Mouse (Mus musculus) ovary, adult 10 weeks (tissue): Measurements from ENCODE around the gene Fam131c. TPM values are rescaled to one million over a fixed set of nuclear protein-coding genes. Genes with fewer than 3 reads are reported as not detected.

Source experiments
- polyA plus RNA-seq: library from polyadenylated mRNA; stranded (reverse); fragments of 350-450 nt; fragmentation: Illumina TruSeq; extraction: RNeasy Lipid Tissue Mini Kit (QIAGEN cat#74804); gene quantifications from one replicate; pipeline ENCODE4 v1.2.3, GENCODE M21; 2014

The Fam131c gene
- polyA plus RNA-seq, result not detected

DNA sequence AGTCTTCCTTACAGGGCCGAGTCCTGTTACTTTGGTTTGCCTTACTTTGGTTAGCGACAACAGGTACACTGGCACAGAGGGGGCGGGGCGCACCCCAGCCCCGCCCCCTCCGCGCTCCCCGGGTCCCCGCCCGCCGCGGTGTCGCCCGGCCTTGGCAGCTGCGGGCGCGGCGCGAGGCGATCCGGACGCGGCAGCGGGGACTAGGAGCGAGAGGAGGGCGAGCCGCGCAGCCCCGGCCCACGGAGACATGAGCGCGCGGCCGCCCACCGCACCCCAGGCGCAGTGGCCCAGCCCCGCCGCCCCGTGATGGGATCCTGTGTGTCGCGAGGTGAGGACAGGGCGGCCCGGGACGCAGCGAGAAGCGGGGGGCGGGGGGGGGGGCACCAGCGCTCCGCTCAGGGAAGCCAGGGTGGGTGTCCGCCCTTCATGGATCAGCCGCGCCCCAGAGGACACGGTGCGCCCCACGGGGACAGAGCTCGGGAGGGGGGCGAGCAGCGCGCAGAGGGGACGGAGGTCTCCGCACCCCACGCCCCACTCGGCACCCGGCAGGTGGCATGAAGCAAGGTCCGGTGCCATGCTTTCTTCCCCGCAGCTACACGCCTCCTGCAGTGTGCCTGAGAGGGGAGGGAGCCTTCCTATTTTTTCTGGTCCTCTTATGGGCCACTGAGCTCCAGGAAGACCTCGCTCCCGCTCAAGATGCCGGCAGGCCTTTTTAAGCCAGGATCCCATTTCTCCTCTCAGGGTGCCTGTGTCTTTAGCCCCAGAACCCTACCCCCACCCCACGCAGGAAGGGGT lies at the start of gene Fam131c:
Gene Fam131c (plus strand): TSS at position 224 of the 795 bp plus-strand sequence.

DNA sequence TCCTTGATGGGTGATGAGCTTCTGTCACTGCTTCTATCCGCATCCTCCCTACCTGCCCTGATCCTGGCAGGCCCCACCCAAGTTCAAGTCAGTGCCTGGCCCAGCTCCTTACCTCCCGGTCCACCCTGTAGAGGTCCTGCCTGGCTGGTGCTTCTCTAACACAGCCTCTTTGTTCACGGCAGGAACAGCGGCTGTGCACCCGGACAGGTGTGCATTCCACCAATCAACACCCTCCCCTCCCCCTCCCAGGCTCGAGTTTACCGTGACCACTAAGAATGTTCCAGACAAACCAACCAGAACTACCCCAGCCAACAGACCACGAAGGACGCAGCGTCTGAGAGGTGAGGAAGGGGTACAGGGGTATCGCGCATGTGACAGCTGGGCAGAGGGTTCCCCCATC lies 30.5 kb downstream of the Fam131c start, which contains the start of gene Clcnka:
Gene Clcnka (minus strand): TSS at position 180 of the 400 bp plus-strand sequence.

DNA sequence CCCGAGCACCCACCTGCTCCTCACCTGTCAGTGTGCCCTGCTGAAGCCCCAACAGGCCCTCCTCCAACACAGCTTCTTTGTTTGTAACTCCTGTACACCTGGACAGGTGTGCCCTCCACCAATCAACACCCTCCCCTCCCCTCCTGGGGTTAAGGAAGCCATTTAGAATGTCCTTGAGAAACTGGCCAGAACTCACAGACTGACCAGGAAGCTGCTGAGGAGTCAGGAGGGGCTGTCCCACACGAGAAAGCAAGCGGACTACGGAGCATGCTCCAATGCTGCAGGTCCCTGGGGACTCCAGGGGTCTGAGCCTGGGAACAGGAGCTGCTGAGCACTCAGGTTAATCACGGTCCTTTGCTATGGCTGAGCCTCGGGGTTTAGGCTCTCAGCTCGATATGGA lies 47.9 kb downstream of the Fam131c start, which contains the start of gene Clcnkb:
Gene Clcnkb (minus strand): TSS at position 91 of the 400 bp plus-strand sequence.

DNA sequence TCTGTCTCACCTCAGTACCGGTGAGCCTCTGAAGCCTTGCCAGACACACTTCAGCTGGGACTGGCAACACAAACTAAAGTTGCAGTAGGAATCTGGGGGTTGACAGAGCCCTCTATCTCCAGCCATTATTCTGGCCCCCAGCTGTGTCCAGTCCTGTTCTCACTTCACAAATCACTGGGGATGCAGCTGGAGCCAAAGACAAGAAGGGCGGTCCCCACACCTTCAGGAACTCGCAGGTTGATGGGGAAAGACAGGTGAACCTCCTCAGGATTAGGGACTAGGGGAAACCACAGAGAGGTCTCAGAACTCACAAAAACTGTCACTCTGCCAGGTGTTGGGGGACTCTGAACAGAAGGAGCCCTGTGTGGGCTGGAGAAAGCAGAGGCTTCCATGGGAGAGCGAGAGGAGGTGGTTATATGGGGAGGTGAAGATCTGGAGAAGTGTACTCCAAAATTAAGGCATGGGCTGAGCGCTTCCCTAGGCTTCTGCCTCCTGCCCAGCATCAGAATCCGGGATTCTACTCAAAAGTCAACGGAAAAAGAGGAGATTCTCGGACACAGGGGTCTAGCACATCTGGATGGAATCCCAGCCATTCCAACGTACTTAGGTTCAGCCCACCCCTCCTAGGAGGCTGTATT lies 52.3 kb downstream of the Fam131c start, which contains the start of gene Hspb7:
Gene Hspb7 (plus strand): TSS at position 588 of the 638 bp plus-strand sequence.

Other genes with a start within 250 kb of the Fam131c start
- 27.7 TPM for gene Szrd1, start 228.4 kb upstream of the Fam131c start, polyA plus RNA-seq
- gene Fbxo42, start 220.3 kb upstream of the Fam131c start, polyA plus RNA-seq, result 6.7 TPM
- gene Rsg1, start 154.3 kb upstream of the Fam131c start, polyA plus RNA-seq, result not detected
- gene Arhgef19, start 128.7 kb upstream of the Fam131c start, polyA plus RNA-seq, result 0.11 TPM
- gene Epha2, start 67.0 kb upstream of the Fam131c start, polyA plus RNA-seq, result not detected
- not detected for gene Clcnka, start 30.5 kb downstream of the Fam131c start, polyA plus RNA-seq
- not detected for gene Clcnkb, start 47.8 kb downstream of the Fam131c start, polyA plus RNA-seq
- gene Hspb7, start 52.6 kb downstream of the Fam131c start, polyA plus RNA-seq, result 0.57 TPM
- gene Srarp, start 67.9 kb downstream of the Fam131c start, polyA plus RNA-seq, result not detected
- not detected for gene Zbtb17, start 76.4 kb downstream of the Fam131c start, polyA plus RNA-seq
- gene Spen, start 170.4 kb downstream of the Fam131c start, polyA plus RNA-seq, result 10.1 TPM
- 17.2 TPM for gene Fblim1, start 237.9 kb downstream of the Fam131c start, polyA plus RNA-seq